Mouse (Mus musculus) liver, embryonic 13.5 days (tissue): ENCODE data around the gene Chst14. TPM values are rescaled to one million over a fixed set of nuclear protein-coding genes. Genes with fewer than 3 reads are reported as not detected.

Experiments used
- ATAC-seq: fragments of 200-750 bp; cut with Nextera tagmentation; 2 replicates; pipeline ENCODE4 v1.8.0; 2017; ENCODE audit warnings: low read depth, mild to moderate bottlenecking, moderate number of reproducible peaks, moderate library complexity
- DNase-seq: peaks from one replicate; pipeline ENCODE4 v3.0.0; 2022
- H3K27ac ChIP-seq: fragments of 300-500 bp; sonication (generic); 2 replicates; pipeline ENCODE4 v1.5.1; 2015; ENCODE audit warnings: moderate library complexity, mild to moderate bottlenecking, inconsistent platforms
- H3K27me3 ChIP-seq: fragments of 300-500 bp; sonication (generic); 2 replicates; pipeline ENCODE4 v1.6.1; 2015; ENCODE audit warnings: mild to moderate bottlenecking, inconsistent platforms
- H3K36me3 ChIP-seq: fragments of 300-500 bp; sonication (generic); 2 replicates; pipeline ENCODE4 v1.6.1; 2015; ENCODE audit warnings: mild to moderate bottlenecking, inconsistent platforms
- H3K4me1 ChIP-seq: fragments of 300-500 bp; sonication (generic); replicated peaks from 2 replicates; pipeline ENCODE4 v1.6.1; 2015; ENCODE audit warnings: inconsistent platforms
- H3K4me2 ChIP-seq: fragments of 300-500 bp; sonication (generic); 2 replicates; pipeline ENCODE4 v1.6.1; 2015; ENCODE audit warnings: inconsistent platforms, mild to moderate bottlenecking, moderate library complexity
- H3K4me3 ChIP-seq: fragments of 300-500 bp; sonication (generic); replicated peaks from 2 replicates; pipeline ENCODE4 v1.5.1; 2015; ENCODE audit warnings: mild to moderate bottlenecking, inconsistent platforms
- H3K9ac ChIP-seq: fragments of 300-500 bp; sonication (generic); 2 replicates; pipeline ENCODE4 v1.6.1; 2015; ENCODE audit warnings: mild to moderate bottlenecking, inconsistent platforms
- H3K9me3 ChIP-seq: fragments of 300-500 bp; sonication (generic); replicated peaks from 2 replicates; pipeline ENCODE4 v1.6.1; 2016; ENCODE audit warnings: inconsistent platforms
- WGBS: fragments of 180-500 bp; shearing (Covaris S2); methylation state at CpG from one replicate; pipeline ENCODE4 v1.1.7; 2015; ENCODE audit not compliant: insufficient replicate concordance; 5-methylcytosine and 5-hydroxymethylcytosine counted together
- polyA plus RNA-seq: library from polyadenylated mRNA; unstranded; fragments of >200 nt; fragmentation: Nextera tagmentation; extraction: Ambion mirVana; gene quantifications from 2 replicates; pipeline ENCODE4 v1.2.1, GENCODE M21; 2015

The Chst14 gene
- polyA plus RNA-seq, 1 experiment from 2014 or later = 5.2 TPM

GRCm38 (mm10) chr2:118907781-118908180 lies 18.5 kb upstream of the Chst14 start:
- H3K4me1 ChIP-seq = peaks cover 86% of the 10 kb centered on the region
- no peaks in the 10 kb centered on the region for H3K36me3 ChIP-seq
- 67% methylated on average over 3 of the region's 3 CpGs for WGBS
- ATAC-seq (no peak), DNase-seq (no peak)
- H3K27ac ChIP-seq = no peak overlapping the region
- H3K4me2 ChIP-seq = no peak overlapping the region
- H3K27me3 ChIP-seq = peaks cover 11% of the 10 kb centered on the region
- no peaks in the 10 kb centered on the region for H3K9me3 ChIP-seq
- no peak overlapping the region for H3K4me3 ChIP-seq
- H3K9ac ChIP-seq = no peak overlapping the region

DNA sequence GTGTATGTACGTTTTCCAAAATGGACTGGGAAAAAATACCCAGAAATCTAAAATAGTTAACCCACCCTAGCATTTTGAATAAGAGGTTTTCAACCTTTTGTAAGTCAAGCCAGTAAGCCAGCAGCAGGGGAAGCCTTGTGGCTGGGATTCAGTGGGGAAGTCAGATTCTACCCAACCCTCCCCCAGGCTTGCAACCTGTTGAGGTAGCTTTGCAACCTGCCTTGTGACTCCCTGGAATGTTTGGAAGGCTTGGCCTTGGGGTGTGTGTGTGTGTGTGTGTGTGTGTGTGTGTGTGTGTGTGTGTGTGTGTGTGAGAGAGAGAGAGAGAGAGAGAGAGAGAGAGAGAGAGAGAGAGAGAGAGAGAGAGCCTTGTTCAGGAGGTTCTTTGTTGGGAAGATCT lies 17.1 kb upstream of the Chst14 start:
- Histone ChIP-seq H3K27me3 (0 out of 2 replicates have a peak, but pooled peaks cover under 1% of the 10 kb centered on the region), H3K36me3 (no peaks in the 10 kb centered on the region), H3K9me3 (no peaks in the 10 kb centered on the region), H3K9ac (no peak overlapping the region), H3K4me3 (no peak overlapping the region), H3K27ac (no peak overlapping the region), H3K4me1 (peaks cover 86% of the 10 kb centered on the region), H3K4me2 (no peak overlapping the region)
- no peak for ATAC-seq
- DNase-seq = no peak
- 76% methylated on average over 1 of the region's 1 CpGs for whole genome bisulfite sequencing

GRCm38 (mm10) chr2:118910605-118911278 lies 15.6 kb upstream of the Chst14 start:
- peaks cover 78% of the 10 kb centered on the region for H3K4me1 ChIP-seq
- DNase-seq = no peak
- peaks cover under 1% of the 10 kb centered on the region for H3K36me3 ChIP-seq
- 59% methylated on average over 7 of the region's 7 CpGs for WGBS
- H3K9ac ChIP-seq = no peak overlapping the region
- H3K27ac ChIP-seq = no peak overlapping the region
- no peaks in the 10 kb centered on the region for H3K9me3 ChIP-seq
- H3K27me3 ChIP-seq = no peaks in the 10 kb centered on the region
- no peak for ATAC-seq
- no peak overlapping the region for H3K4me3 ChIP-seq
- H3K4me2 ChIP-seq = no peak overlapping the region

GRCm38 (mm10) chr2:118912706-118913105 lies 13.6 kb upstream of the Chst14 start:
- H3K4me2 ChIP-seq = no peak overlapping the region
- H3K27me3 ChIP-seq = no peaks in the 10 kb centered on the region
- WGBS = 70% methylated on average over 8 of the region's 8 CpGs
- no peak for ATAC-seq
- H3K9ac ChIP-seq = no peak overlapping the region
- no peaks in the 10 kb centered on the region for H3K9me3 ChIP-seq
- no peak overlapping the region for H3K27ac ChIP-seq
- peaks cover 59% of the 10 kb centered on the region for H3K4me1 ChIP-seq
- no peak for DNase-seq
- no peak overlapping the region for H3K4me3 ChIP-seq
- H3K36me3 ChIP-seq = peaks cover 15% of the 10 kb centered on the region

GRCm38 (mm10) chr2:118913551-118914276 lies 12.6 kb upstream of the Chst14 start:
- peak overlapping the region; percentile 32 for H3K4me2 ChIP-seq
- 69% methylated on average over 11 of the region's 11 CpGs for WGBS
- DNase-seq (no peak), ATAC-seq (no peak)
- H3K4me3 ChIP-seq = no peak overlapping the region
- H3K27me3 ChIP-seq = no peaks in the 10 kb centered on the region
- peaks cover 52% of the 10 kb centered on the region for H3K4me1 ChIP-seq
- no peaks in the 10 kb centered on the region for H3K9me3 ChIP-seq
- H3K9ac ChIP-seq = no peak overlapping the region
- H3K36me3 ChIP-seq = peaks cover 16% of the 10 kb centered on the region
- H3K27ac ChIP-seq = no peak overlapping the region

DNA sequence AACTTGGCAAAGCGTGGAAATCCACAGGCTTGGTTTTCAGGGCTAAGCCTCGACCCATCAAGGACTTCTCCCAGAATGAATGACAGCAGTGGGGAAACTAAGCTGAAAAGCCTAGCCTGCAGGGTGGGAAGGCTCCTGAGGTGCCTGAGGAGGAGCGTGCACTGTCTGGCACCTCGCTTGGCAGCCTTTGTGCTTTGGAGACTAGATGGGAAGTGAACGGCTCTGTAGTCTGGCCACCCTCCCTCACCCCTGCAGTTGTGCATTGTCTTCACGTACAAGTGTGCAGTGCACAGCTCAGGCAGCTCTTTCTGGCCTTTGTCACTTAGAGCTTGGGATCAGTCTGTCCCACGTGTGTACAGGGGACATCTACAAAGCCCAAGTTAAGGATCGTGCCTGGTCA lies 11.6 kb upstream of the Chst14 start:
- Histone ChIP-seq H3K9ac (no peak overlapping the region; the same call in 1 of the 2 replicates), H3K9me3 (no peaks in the 10 kb centered on the region), H3K4me2 (no peak overlapping the region), H3K27ac (no peak overlapping the region), H3K4me1 (peaks cover 45% of the 10 kb centered on the region), H3K36me3 (peaks cover 25% of the 10 kb centered on the region), H3K4me3 (no peak overlapping the region), H3K27me3 (no peaks in the 10 kb centered on the region)
- WGBS = 68% methylated on average over 8 of the region's 8 CpGs
- ATAC-seq (no peak), DNase-seq (no peak)

- Histone ChIP-seq H3K9ac (no peak overlapping the region), H3K4me3 (no peak overlapping the region), H3K27ac (no peak overlapping the region), H3K4me1 (peaks cover 29% of the 10 kb centered on the region), H3K27me3 (no peaks in the 10 kb centered on the region), H3K36me3 (peaks cover 42% of the 10 kb centered on the region), H3K4me2 (no peak overlapping the region), H3K9me3 (no peaks in the 10 kb centered on the region)
- no peak for DNase-seq
- 89% methylated on average over 17 of the region's 17 CpGs for WGBS
- ATAC-seq = no peak
These were observed 9.9 kb upstream of the Chst14 start for GRCm38 (mm10) chr2:118916436-118916835.

- no peak for DNase-seq
- WGBS = 80% methylated on average over 1 of the region's 1 CpGs
- peaks cover 63% of the 10 kb centered on the region for H3K36me3 ChIP-seq
These were observed 7.8 kb upstream of the Chst14 start for GRCm38 (mm10) chr2:118918543-118918942.

GRCm38 (mm10) chr2:118920428-118920827 lies 5.9 kb upstream of the Chst14 start:
- Histone ChIP-seq H3K9ac (no peak overlapping the region), H3K27me3 (no peaks in the 10 kb centered on the region), H3K4me1 (peaks cover 10% of the 10 kb centered on the region), H3K4me3 (no peak overlapping the region), H3K27ac (no peak overlapping the region), H3K4me2 (no peak overlapping the region), H3K9me3 (no peaks in the 10 kb centered on the region), H3K36me3 (peaks cover 68% of the 10 kb centered on the region)
- ATAC-seq (no peak), DNase-seq (no peak)
- WGBS = 84% methylated on average over 3 of the region's 3 CpGs

More at GRCm38 (mm10) chr2:118918543-118918942, 7.8 kb upstream of the Chst14 start:
- H3K27me3 ChIP-seq = no peaks in the 10 kb centered on the region
- no peak for ATAC-seq
- H3K4me1 ChIP-seq = peaks cover 20% of the 10 kb centered on the region
- no peak overlapping the region for H3K9ac ChIP-seq
- no peak overlapping the region for H3K4me2 ChIP-seq
- H3K4me3 ChIP-seq = no peak overlapping the region
- H3K9me3 ChIP-seq = no peaks in the 10 kb centered on the region
- no peak overlapping the region for H3K27ac ChIP-seq

DNA sequence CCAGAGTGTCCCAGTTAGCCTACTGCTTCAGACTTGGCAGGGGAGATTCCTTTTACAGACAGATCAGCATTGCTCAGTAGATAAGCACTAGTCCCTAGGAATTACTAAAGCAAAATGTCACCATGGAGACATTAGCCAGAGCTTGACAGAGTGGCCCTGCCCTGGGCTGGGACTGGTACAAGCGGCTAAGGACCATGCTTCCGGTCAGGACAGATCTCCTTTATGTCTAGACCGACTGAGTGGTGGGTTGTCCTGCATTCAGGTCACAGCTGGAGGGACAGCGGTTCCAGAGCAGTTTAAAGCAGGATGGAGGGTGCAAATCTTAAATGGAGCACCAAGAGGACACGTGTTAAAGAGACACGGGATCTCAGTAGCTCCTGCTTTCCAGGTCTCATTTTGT lies 344 bp upstream of the Chst14 start:
- Histone ChIP-seq H3K27me3 (no peaks in the 10 kb centered on the region), H3K4me3 (peak overlapping the region; percentile 80), H3K36me3 (peaks cover 31% of the 10 kb centered on the region), H3K9ac (peak overlapping the region; percentile 84), H3K4me1 (peaks cover 50% of the 10 kb centered on the region), H3K27ac (peak overlapping the region; percentile 56; the same call in 1 of the 2 replicates), H3K9me3 (no peaks in the 10 kb centered on the region), H3K4me2 (peak overlapping the region; percentile 98)
- peak; percentile 57 for ATAC-seq
- no peak for DNase-seq
- 2% methylated on average over 6 of the region's 6 CpGs for WGBS

GRCm38 (mm10) chr2:118926998-118927739 lies 873 bp downstream of the Chst14 start:
- 29% methylated on average over 31 of the region's 31 CpGs for WGBS
- Histone ChIP-seq H3K27ac (peak overlapping the region; percentile 65), H3K4me2 (peak overlapping the region; percentile 98)

More at GRCm38 (mm10) chr2:118926998-118927739, 873 bp downstream of the Chst14 start:
- peak overlapping the region; percentile 84 for H3K9ac ChIP-seq
- H3K4me1 ChIP-seq = peaks cover 50% of the 10 kb centered on the region
- H3K36me3 ChIP-seq = peaks cover 19% of the 10 kb centered on the region
- no peak for ATAC-seq
- H3K9me3 ChIP-seq = no peaks in the 10 kb centered on the region
- no peaks in the 10 kb centered on the region for H3K27me3 ChIP-seq
- no peak for DNase-seq
- peak overlapping the region; percentile 80 for H3K4me3 ChIP-seq
